Mouse (Mus musculus) midbrain, postnatal 0 days (tissue): ENCODE data around the gene Tra2b. TPM values are rescaled to one million over a fixed set of nuclear protein-coding genes. Genes with fewer than 3 reads are reported as not detected.

ENCODE experiments used
- ATAC-seq: fragments of 200-750 bp; cut with Nextera tagmentation; 2 replicates; pipeline ENCODE4 v1.8.0; 2017; ENCODE audit warnings: moderate number of reproducible peaks, mild to moderate bottlenecking, moderate TSS enrichment, moderate library complexity; ENCODE audit not compliant: low FRiP score
- DNase-seq: peaks from one replicate; pipeline ENCODE4 v3.0.0-alpha.2; 2015; ENCODE audit warnings: low spot score
- H3K27ac ChIP-seq: fragments of 300-500 bp; sonication (generic); 2 replicates; pipeline ENCODE4 v1.5.1; 2014; ENCODE audit warnings: low read depth, mild to moderate bottlenecking, low read length, mixed read lengths
- H3K27me3 ChIP-seq: fragments of 300-500 bp; sonication (generic); 2 replicates; pipeline ENCODE4 v1.6.1; 2014; ENCODE audit warnings: low read length, control low read depth, mixed read lengths; ENCODE audit not compliant: insufficient read depth
- H3K36me3 ChIP-seq: fragments of 300-500 bp; sonication (generic); 2 replicates; pipeline ENCODE4 v1.6.1; 2014; ENCODE audit warnings: low read length, control low read depth, mixed read lengths; ENCODE audit not compliant: insufficient read depth
- H3K4me1 ChIP-seq: fragments of 300-500 bp; sonication (generic); 2 replicates; pipeline ENCODE4 v1.6.1; 2014; ENCODE audit warnings: mild to moderate bottlenecking, control low read depth, antibody characterized with exemption, low read length, mixed read lengths; ENCODE audit not compliant: insufficient read depth
- H3K4me2 ChIP-seq: fragments of 300-500 bp; sonication (generic); 2 replicates; pipeline ENCODE4 v1.6.1; 2014; ENCODE audit warnings: low read depth, mild to moderate bottlenecking, low read length, mixed read lengths; ENCODE audit not compliant: poor library complexity, severe bottlenecking
- H3K4me3 ChIP-seq: fragments of 300-500 bp; sonication (generic); 2 replicates; pipeline ENCODE4 v1.5.1; 2014; ENCODE audit warnings: low read depth, mild to moderate bottlenecking, low read length, moderate library complexity
- H3K9ac ChIP-seq: fragments of 300-500 bp; sonication (generic); replicated peaks from 2 replicates; pipeline ENCODE4 v1.6.1; 2014; ENCODE audit warnings: mild to moderate bottlenecking, low read length, moderate library complexity, mixed read lengths; ENCODE audit not compliant: poor library complexity, severe bottlenecking
- H3K9me3 ChIP-seq: fragments of 300-500 bp; sonication (generic); 2 replicates; pipeline ENCODE4 v1.6.1; 2016; ENCODE audit warnings: low read length, control low read depth
- CTCF ChIP-seq: IDR thresholded peaks from 2 replicates; pipeline ENCODE4 v1.5.1; 2016; ENCODE audit warnings: antibody characterized with exemption, mild to moderate bottlenecking
- WGBS: fragments of 180-500 bp; shearing (Covaris S2); extraction: QIAGEN DNeasy Blood & Tissue Kit; methylation state at CpG from one replicate; pipeline ENCODE4 v1.1.7; 2014; 5-methylcytosine and 5-hydroxymethylcytosine counted together
- polyA plus RNA-seq: library from polyadenylated mRNA; unstranded; fragments of >200 nt; fragmentation: Nextera tagmentation; extraction: Ambion mirVana; gene quantifications from 2 replicates; pipeline ENCODE4 v1.2.1, GENCODE M21; 2015
- total RNA-seq: library from RNA; depleted of rRNA; stranded (reverse); fragments of >200 nt; gene quantifications from 2 replicates; pipeline ENCODE4 v1.2.3, GENCODE M21; 2014

Gene Tra2b
- total and polyA plus RNA-seq, 2 experiments from 2014 or later: 128 to 208 TPM

DNA sequence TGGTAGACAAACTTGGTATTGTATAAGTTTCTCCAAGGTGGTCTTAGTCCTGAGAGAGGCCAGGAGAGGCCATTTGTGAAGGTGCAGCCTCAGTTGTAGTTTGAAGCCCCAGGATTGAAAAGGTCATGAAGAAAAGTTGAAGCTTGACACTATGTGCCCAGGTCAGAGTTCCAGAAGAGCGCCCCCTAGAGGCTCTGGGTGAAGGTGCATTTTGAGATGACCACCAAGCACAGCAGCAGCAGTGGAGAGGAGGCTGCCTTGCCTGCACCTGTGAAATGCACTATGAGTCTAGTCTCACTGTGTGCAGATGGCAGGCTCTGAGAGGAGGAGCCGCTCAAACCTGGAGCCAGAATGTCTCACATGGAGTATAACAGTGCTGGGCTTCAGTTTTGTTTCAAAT, 27.8 kb upstream of the Tra2b start:
- DNase-seq (no peak), ATAC-seq (no peak)
- Histone ChIP-seq H3K9ac (no peak overlapping the region), H3K4me2 (no peak overlapping the region), H3K4me3 (no peak overlapping the region), H3K36me3 (no peaks in the 10 kb centered on the region), H3K27ac (no peak overlapping the region), H3K27me3 (no peaks in the 10 kb centered on the region), H3K9me3 (no peaks in the 10 kb centered on the region), H3K4me1 (no peaks in the 10 kb centered on the region)
- 61% methylated on average over 2 of the region's 2 CpGs for WGBS
- TF ChIP-seq CTCF: 0 out of 2 replicates have a peak, but pooled peaks have one; percentile 13

DNA sequence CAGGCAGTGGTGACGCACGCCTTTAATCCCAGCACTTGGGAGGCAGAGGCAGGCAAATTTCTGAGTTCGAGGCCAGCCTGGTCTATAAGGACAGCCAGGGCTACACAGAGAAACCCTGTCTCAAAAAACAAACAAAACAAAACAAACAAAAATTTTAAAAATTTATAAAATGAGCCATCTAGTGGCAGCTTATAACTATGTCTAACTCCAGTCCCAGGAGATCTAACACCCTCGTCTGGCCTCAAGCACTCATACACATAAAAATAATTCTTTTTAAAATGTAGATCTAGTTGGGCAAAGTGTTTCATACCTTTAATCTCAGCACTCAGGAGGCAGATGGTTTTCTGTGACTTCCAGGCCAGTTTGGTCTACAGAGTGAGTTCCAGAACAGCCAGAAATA, 26.6 kb upstream of the Tra2b start:
- WGBS: 91% methylated on average over 4 of the region's 4 CpGs
- Histone ChIP-seq H3K4me2 (no peak overlapping the region), H3K27ac (no peak overlapping the region), H3K9ac (no peak overlapping the region), H3K4me1 (no peaks in the 10 kb centered on the region), H3K36me3 (no peaks in the 10 kb centered on the region), H3K27me3 (no peaks in the 10 kb centered on the region), H3K9me3 (no peaks in the 10 kb centered on the region), H3K4me3 (no peak overlapping the region)
- DNase-seq (no peak), ATAC-seq (no peak)
- TF ChIP-seq CTCF: no peak

DNA sequence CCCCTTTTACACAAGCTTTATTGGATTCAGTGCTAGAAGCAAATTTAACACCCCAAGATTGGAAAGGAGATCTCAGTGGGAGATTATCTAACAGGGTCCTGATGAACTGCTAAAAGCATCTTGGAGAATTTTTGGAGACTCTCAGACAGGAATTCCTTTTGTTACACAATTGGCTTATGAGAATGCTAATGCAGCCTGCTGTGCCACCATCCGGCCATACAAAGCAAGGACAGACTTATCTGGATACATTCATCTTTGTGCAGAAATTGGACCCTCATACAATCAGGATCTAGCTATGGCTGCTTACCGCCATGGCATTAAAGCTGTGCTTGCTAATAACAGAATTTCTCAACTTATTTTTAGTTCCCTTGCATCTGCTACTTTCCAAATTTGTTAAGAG, 23.8 kb upstream of the Tra2b start:
- Histone ChIP-seq H3K9ac (no peak overlapping the region), H3K4me1 (no peaks in the 10 kb centered on the region), H3K27ac (no peak overlapping the region), H3K4me2 (no peak overlapping the region), H3K36me3 (no peaks in the 10 kb centered on the region), H3K9me3 (no peaks in the 10 kb centered on the region), H3K4me3 (no peak overlapping the region), H3K27me3 (no peaks in the 10 kb centered on the region)
- TF ChIP-seq CTCF: peak; percentile 70
- ATAC-seq (no peak), DNase-seq (peak; percentile 56)
- 32% methylated on average over 2 of the region's 2 CpGs for WGBS

DNA sequence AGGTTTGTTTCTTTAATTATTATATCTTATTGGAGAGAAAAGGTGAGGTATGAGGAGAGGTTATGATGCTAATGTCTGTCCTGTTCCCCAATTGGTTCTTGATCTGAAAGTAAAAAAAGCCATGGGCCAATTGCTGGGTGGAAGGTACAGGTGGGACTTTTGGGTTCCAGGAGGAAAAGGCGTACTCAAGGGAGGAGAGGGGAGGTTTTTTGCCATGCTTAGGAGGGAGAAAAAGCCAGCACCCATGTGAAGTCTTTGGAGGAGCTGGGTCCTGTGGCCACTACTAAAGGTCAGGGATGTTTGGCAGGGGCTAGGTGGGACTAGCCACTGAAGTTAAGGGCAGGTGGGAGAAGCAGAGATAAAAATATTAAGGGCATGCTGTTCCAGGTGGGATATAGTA, 21.2 kb upstream of the Tra2b start:
- Histone ChIP-seq H3K9me3 (no peaks in the 10 kb centered on the region), H3K4me3 (no peak overlapping the region)
- 92% methylated on average over 1 of the region's 1 CpGs for WGBS

DNA sequence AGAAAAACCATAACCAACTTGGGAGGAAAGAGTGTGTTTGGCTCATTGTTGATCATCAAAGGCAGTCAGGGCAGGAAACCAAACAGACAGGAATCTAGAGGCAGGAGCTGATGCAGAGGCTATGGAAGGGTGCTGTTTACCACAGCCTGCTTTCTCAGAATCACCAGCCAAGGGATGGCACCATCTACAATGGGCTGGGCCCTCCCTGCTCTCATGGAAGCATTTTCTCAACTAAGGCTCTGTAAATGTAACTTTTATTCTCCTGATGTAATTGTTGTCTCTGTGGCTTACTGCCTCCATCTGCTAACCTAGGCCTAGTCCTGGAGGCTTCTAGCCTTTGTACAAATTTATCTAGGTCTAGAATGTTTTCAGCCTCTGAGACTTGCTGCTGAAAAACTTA, 10.7 kb upstream of the Tra2b start:
- no peak overlapping the region for H3K27ac ChIP-seq
- no peaks in the 10 kb centered on the region for H3K9me3 ChIP-seq
- no peak overlapping the region for H3K4me2 ChIP-seq
- ATAC-seq (no peak), DNase-seq (no peak)
- no peak overlapping the region for H3K9ac ChIP-seq
- no peaks in the 10 kb centered on the region for H3K27me3 ChIP-seq
- no peaks in the 10 kb centered on the region for H3K4me1 ChIP-seq
- TF ChIP-seq CTCF: no peak
- H3K36me3 ChIP-seq: no peaks in the 10 kb centered on the region
- no peak overlapping the region for H3K4me3 ChIP-seq

More for the DNA sequence above, 21.2 kb upstream of the Tra2b start:
- no peak overlapping the region for H3K4me2 ChIP-seq
- H3K4me1 ChIP-seq: no peaks in the 10 kb centered on the region
- no peak overlapping the region for H3K9ac ChIP-seq
- ATAC-seq (no peak), DNase-seq (no peak)
- H3K27me3 ChIP-seq: no peaks in the 10 kb centered on the region
- H3K27ac ChIP-seq: no peak overlapping the region
- TF ChIP-seq CTCF: no peak
- H3K36me3 ChIP-seq: no peaks in the 10 kb centered on the region

DNA sequence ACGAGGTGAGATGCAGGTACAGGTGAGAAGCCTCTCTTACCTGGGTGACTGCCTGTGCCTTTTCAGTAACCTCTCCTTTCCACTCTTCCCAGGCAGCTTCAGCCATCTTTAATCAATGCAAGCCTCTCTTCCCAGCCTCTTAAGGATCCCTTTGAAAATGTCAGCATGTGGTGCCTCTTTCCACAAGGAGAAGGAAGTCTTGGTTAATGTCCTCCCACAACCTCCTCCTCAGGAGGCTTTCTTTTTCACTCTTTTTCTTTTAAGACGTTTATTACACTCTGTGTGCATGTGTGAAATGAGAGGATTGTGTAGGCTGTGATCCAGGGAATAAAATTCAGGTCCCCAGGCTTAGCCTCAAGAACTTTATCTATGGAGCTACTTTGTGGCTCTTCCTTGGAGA, 9.3 kb upstream of the Tra2b start:
- ATAC-seq (no peak), DNase-seq (no peak)
- no peaks in the 10 kb centered on the region for H3K27me3 ChIP-seq
- H3K9ac ChIP-seq: no peak overlapping the region
- no peaks in the 10 kb centered on the region for H3K36me3 ChIP-seq
- no peaks in the 10 kb centered on the region for H3K9me3 ChIP-seq
- TF ChIP-seq CTCF: no peak
- H3K4me3 ChIP-seq: no peak overlapping the region
- H3K4me2 ChIP-seq: no peak overlapping the region
- H3K27ac ChIP-seq: no peak overlapping the region
- H3K4me1 ChIP-seq: no peaks in the 10 kb centered on the region
- WGBS: 49% methylated on average over 2 of the region's 2 CpGs
